Mouse (Mus musculus) brain, embryonic 14.5 days (tissue): Measurements from ENCODE around the gene Phlda3.

ENCODE experiments used
- CTCF ChIP-seq: fragments of 200-500 bp; IDR thresholded peaks from 2 replicates; pipeline ENCODE4 v1.5.1; 2012; ENCODE audit warnings: inconsistent platforms, mild to moderate bottlenecking, moderate library complexity, borderline replicate concordance; ENCODE audit not compliant: insufficient read depth, insufficient read length; ENCODE audit errors: extremely low read depth
- POLR2A ChIP-seq: fragments of 200-500 bp; IDR thresholded peaks from 2 replicates; pipeline ENCODE4 v1.6.1; 2012; ENCODE audit warnings: mild to moderate bottlenecking, inconsistent platforms, borderline replicate concordance; ENCODE audit not compliant: poor library complexity, insufficient read depth, insufficient read length, severe bottlenecking; ENCODE audit errors: extremely low read depth

- TF ChIP-seq CTCF = peak; percentile 76
- TF ChIP-seq POLR2A = no peak
Measured at GRCm38 (mm10) chr1:135719486-135719885, 46.4 kb upstream of the Phlda3 start.
